Mouse (Mus musculus): Measurements from ENCODE around the gene Ppp1r1c. TPM values are rescaled to one million over a fixed set of nuclear protein-coding genes. Genes with fewer than 3 reads are reported as not detected.
A peak's percentile ranks its signal among the peaks of the same experiment; 100 is the strongest.

The Ppp1r1c gene
- polyA plus RNA-seq (2012; rRNA removed) = not detected in 2 replicates

GRCm38 (mm10) chr2:79707575-79707974 is at the start of gene Ppp1r1c:
TSS of gene Ppp1r1c (plus strand) at chr2:79707780.
- DNase-seq (ENCODE audit: low read depth, low spot score) = no peak
- 96% methylated on average over 6 of the region's 6 CpGs for WGBS

GRCm38 (mm10) chr2:79660417-79661185 is 47.0 kb upstream of the Ppp1r1c start:
- 86% methylated on average over 12 of the region's 12 CpGs for WGBS
- no peak for DNase-seq (ENCODE audit: low read depth, low spot score)

- DNase-seq (ENCODE audit: low read depth, low spot score) = no peak
- 82% methylated on average over 7 of the region's 7 CpGs for WGBS
Measured at GRCm38 (mm10) chr2:79661486-79662104, 46.0 kb upstream of the Ppp1r1c start.

- no peak for DNase-seq (ENCODE audit: low read depth, low spot score)
- WGBS = 82% methylated on average over 3 of the region's 3 CpGs
Measured at GRCm38 (mm10) chr2:79664532-79665286, 42.9 kb upstream of the Ppp1r1c start.

GRCm38 (mm10) chr2:79665492-79665891 is 42.1 kb upstream of the Ppp1r1c start:
- no peak for DNase-seq (ENCODE audit: low read depth, low spot score)
- 51% methylated on average over 3 of the region's 3 CpGs for WGBS

DNA sequence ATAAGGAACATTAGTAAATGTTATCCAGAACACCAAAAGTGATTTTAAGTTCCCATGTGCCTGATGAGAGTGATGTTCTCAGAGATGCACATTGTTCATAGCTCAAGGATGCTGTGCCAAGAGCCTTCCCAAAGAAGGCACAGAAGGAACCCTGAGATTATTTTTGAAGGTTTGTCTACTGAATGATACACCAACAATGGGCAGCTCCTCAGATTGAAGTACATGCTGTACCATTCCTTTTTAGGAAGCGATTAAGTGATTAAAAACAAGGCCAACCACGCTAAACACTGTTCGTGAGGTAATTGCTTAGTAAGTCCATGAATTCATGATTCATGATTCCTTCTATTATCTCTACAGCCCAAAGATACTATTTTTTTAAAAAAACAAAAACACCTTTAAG is 32.3 kb upstream of the Ppp1r1c start:
- 92% methylated on average over 3 of the region's 3 CpGs for WGBS
- DNase-seq (ENCODE audit: low read depth, low spot score) = no peak

DNA sequence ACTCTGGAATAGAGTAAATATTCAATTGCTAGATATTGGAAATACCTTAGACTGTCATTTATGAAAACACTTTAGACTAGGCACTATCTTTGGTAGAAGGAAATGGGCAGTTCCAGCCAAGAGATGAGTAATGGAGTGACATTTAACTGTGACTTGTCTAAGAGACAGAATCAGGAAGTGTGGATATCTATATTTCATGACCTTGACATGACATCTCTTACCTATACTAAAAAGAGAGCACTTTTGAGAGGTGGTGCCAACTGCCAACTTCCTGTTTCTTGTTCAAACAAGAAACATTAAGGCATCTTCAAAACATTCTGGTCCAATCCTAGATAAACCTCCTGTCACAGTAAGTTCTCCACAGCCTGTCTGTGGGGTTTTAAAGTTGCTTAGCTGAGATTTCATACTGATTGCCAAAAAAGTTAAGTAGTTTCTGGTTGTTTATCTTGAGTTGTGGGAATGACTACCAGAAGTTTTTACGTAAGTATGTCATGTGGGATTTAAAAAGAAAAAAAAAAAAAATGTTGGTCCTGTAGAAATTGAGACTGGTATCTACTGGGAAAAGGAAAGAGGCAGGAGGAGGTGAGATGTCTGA is 29.8 kb upstream of the Ppp1r1c start:
- 63% methylated on average over 1 of the region's 1 CpGs for WGBS
- no peak for DNase-seq (ENCODE audit: low read depth, low spot score)

DNA sequence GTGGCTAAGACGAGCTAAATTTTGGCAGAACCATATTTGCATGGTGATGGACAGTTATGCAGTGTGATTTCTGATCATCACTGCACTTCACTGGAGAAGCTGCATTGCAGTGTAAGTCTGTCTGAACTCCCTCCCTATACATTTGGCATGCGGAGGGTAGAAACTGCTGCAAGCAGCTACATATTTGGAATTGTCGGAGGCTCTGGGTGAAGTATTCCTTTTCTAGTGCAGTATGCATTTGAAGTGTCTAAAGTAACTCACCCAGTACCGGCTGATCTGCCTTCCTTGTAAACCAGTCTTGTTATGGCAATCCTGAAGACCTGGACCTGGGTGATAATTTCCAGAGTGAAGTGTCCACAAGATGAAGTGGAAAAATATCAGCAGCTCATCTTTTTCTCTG is 25.9 kb upstream of the Ppp1r1c start:
- no peak for DNase-seq (ENCODE audit: low read depth, low spot score)
- 75% methylated on average over 4 of the region's 4 CpGs for WGBS

DNA sequence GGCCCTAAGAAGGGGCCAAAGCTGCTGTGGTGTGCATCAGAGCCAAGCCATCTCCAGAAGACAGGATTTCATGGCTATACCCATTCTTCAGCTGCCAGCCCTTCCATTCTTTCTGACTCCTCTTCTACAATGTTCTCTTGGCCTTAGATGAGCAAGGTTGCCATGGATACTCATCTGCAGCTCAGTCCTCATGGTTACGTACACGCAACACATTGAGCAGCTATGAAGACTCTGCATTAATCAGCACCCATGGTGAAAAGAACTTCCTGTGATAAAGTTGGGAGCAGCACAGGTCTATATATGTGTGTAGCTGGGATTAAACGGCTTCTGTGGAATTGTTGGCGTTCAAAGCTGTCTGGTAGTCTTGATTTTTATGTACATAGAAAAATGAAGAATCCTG is 24.3 kb upstream of the Ppp1r1c start:
- no peak for DNase-seq (ENCODE audit: low read depth, low spot score)
- 96% methylated on average over 4 of the region's 4 CpGs for WGBS

DNA sequence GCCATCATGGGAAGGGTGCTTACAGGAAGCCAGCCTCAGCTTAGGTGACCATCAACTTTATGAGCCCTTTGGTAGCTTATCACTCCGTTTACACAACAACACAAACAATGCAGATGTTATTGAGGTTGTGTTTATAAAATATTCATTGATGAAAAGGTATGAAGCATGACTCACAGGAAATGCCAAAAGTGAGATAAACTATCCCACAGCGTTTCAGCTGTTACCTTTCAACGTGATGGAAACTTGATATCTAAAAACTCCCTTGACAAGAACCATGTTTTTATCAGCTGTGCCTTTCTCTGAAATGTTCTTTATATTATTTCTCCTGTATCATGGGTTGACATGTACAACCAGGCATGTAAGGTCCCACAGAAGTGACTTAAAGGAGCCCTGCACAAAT is 16.7 kb upstream of the Ppp1r1c start:
- 42% methylated on average over 3 of the region's 3 CpGs for WGBS
- DNase-seq (ENCODE audit: low read depth, low spot score) = no peak

DNA sequence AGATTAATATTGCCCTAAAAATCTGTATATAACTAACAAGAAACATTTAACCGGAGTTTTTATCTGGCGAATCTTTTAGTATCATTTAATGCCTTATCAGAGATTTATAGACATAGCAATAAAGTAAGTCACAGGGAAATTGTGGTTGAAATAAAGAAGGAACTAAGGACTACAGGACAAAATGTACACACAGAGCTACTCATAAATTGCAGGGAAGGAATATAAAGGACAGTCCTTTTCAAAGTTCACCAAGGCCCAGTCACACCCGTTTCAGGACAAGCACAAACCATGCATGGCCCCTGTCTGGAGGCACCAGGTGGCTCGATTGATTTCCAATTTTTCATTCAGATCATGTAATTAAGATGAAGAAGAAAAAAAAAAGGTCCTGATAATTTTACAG is 12.4 kb upstream of the Ppp1r1c start:
- WGBS = 24% methylated on average over 4 of the region's 4 CpGs

DNA sequence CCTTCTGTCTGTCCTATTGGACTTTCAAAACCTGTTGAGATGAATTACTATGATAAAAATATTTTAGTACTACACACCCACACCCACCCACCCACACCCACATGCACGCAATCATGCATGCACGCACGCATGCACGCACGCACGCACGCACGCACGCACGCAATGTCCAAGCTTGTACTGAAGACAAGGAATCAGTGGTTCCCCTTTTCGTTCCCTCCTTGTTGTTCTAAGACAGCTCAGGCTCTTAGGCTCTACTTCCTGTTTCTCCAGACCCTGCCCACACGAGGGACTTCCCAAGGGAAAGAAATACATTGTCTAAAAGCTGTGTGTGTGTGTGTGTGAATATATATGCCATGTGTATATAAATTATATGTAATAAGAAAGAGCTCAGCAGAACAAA is 11.6 kb upstream of the Ppp1r1c start:
- WGBS = 76% methylated on average over 12 of the region's 12 CpGs
- DNase-seq (ENCODE audit: low read depth, low spot score) = no peak

More for the DNA sequence above, 12.4 kb upstream of the Ppp1r1c start:
- DNase-seq (ENCODE audit: low read depth, low spot score) = peak; percentile 53

DNA sequence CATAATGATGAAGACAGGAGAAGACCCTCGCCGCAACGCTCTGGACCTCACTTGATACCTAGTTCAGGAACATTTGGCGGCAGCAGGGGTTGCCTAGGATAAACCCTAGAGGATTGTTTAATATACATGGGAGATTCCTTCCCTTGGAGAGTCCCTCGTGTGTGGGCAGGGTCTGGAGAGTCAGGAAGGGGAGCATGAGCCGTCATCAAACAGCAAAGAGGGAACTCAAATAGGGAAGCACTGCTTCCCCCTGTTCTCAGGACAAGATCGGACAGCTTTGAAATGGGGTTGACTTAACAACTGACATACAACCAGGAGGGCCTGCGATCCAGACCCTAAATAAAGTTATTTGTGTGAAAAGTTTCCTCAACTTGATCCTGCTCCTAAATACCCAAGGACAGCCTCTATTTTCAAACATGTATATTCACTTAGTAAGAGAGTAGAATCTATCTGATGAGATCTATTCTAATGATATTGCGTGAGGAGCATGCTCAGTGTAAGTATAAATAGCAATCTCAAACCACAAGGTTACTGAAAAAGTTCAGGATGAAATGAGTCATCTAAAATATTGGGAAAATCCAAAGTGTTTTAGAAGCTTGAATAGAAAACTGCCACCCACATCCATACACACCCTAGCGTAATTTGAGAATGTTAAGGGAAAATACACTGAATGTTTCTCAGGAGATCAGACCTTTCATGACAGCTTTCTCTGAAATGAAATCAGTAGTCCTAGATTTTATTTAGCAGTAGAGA is 10.9 kb upstream of the Ppp1r1c start:
- WGBS = 82% methylated on average over 10 of the region's 10 CpGs
- DNase-seq (ENCODE audit: low read depth, low spot score) = no peak

DNA sequence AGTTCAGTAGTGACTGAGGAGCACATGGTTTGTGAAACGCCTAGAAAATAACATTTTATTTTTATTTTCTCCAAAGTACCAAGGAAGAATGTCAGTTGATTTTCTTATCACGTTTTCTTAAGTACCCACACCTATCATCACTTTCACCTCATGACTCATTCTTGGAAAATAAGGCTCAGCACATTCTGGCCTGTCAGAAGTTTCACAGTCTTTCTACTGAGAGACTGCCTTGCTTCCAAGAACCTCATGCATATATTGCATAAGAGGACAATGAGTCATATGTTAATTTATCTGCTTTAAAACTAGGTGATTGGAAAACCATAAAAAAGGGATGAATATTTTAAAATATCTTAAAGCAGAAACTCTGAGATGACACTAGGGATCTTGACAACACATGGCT is 9.4 kb upstream of the Ppp1r1c start:
- peak; percentile 40 for DNase-seq (ENCODE audit: low read depth, low spot score)
- 33% methylated on average over 2 of the region's 2 CpGs for WGBS

- DNase-seq (ENCODE audit: low read depth, low spot score) = no peak
- WGBS = 52% methylated on average over 2 of the region's 2 CpGs
Measured at GRCm38 (mm10) chr2:79704773-79705172, 2.8 kb upstream of the Ppp1r1c start.

DNA sequence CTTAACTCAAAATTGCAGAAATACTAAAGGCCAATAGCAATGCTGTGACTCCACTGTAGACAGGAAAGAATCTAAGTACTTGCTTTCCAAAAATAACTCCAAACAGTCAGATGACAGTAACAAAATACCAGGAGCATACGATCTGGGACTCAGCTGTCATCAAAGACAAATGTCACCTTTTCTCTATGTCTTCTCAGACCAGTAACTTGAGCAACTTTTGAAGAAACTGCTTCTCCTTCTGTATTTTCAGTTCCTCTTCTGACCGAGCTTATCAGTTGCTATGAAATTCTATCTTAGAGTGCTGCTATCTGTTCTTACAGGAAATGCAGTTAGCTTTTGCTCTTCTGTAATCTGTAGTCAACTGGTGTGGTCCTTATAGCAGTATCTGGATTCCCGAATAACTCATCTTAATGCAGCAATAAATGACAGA is 6.1 kb downstream of the Ppp1r1c start:
- WGBS = 57% methylated on average over 3 of the region's 3 CpGs
- no peak for DNase-seq (ENCODE audit: low read depth, low spot score)

- no peak for DNase-seq (ENCODE audit: low read depth, low spot score)
- WGBS = 82% methylated on average over 6 of the region's 6 CpGs
Measured at GRCm38 (mm10) chr2:79714745-79715144, 7.2 kb downstream of the Ppp1r1c start.

- DNase-seq (ENCODE audit: low read depth, low spot score) = no peak
- 80% methylated on average over 2 of the region's 2 CpGs for WGBS
Measured at GRCm38 (mm10) chr2:79715925-79716324, 8.3 kb downstream of the Ppp1r1c start.

DNA sequence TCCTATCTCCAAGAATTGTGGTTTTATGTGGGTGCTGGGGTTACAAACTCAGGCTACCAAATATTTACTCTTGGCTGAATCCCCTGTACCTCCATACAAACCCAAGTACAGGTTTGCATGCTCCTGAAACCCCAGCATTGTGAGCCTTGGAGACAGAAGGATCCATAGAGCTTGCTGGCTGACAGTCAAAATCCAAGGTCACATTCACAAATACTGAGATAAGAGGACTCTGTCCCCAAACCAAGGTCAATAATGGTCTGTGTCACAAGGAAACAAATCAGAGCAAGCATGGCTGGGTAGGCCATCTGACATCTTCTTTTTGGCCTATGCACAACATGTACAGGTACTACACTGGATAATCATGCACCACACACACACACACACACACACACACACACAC is 10.3 kb downstream of the Ppp1r1c start:
- DNase-seq (ENCODE audit: low read depth, low spot score) = no peak

GRCm38 (mm10) chr2:79722415-79722814 is 14.8 kb downstream of the Ppp1r1c start:
- DNase-seq (ENCODE audit: low read depth, low spot score) = no peak
- WGBS = 23% methylated on average over 1 of the region's 1 CpGs

Data from large intestine, adult 2 months (tissue).